ENCODE assay signal across 10 mouse cellular contexts in the genomic region with DNA sequence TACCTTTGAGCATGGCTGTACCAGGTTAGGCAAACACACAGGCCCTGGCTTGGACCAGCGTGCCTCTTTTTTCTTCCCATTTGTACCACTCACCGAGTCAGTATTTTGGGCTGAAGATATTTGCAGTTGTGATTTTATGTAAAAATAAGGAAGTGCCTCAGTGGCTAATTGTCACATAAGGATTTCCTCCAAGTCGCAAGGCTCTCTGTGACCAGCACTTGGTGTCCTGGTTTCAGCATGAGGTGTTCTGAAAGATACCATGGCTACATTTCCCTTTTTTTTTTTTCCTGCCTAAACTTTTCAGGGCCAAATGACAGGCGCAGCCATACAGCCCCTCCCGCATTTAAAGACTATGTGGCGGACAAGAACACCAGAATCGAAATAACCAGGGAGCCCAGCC. TPM values are rescaled to one million over a fixed set of nuclear protein-coding genes. Genes with fewer than 3 reads are reported as not detected.
DNase-seq lines count a peak whose midpoint lies in the region; ATAC-seq lines count a peak whose summit lies in the region.
"Had no signal": no experiment of that assay in that cellular context is flagged by ENCODE, and none has a peak within 500 bp of the region (broad histone marks: within the 10 kb centered on the region; RNA-seq: fewer than 3 reads in every experiment).

No protein-coding gene starts in this region.

- no peak for DNase-seq in heart, adult 8-10 months (ENCODE audit: low spot score)
- no peak for DNase-seq in embryonic facial prominence, embryonic 14.5 days (ENCODE audit: low spot score)
- no peak for DNase-seq in MN1 (ENCODE audit: low spot score)
- DNase-seq in cerebellum, postnatal 36 days: no peak
- DNase-seq in embryo, embryonic 9.5 days (ENCODE audit: extremely low spot score): no peak
- DNase-seq: heart, postnatal 4 days; right cerebral cortex, postnatal 14 days had no signal

- H3K4me1 ChIP-seq in heart, embryonic 13.5 days: peaks cover 6% of the 10 kb centered on the region; the same call in 1 of the 2 replicates
- no peaks in the 10 kb centered on the region for H3K4me1 ChIP-seq in embryonic facial prominence, embryonic 14.5 days (ENCODE audit: control insufficient read depth, insufficient read depth, low read length)
- peaks cover 8% of the 10 kb centered on the region; the same call in 1 of the 2 replicates for H3K4me1 ChIP-seq in intestine, embryonic 15.5 days (replicated peaks)
- H3K4me1 ChIP-seq in midbrain, embryonic 13.5 days (replicated peaks): peaks cover 17% of the 10 kb centered on the region

- H3K36me3 ChIP-seq in heart, embryonic 13.5 days: no peaks in the 10 kb centered on the region
- H3K36me3 ChIP-seq in embryonic facial prominence, embryonic 14.5 days (ENCODE audit: control insufficient read depth, insufficient read depth, low read length): no peaks in the 10 kb centered on the region
- H3K36me3 ChIP-seq in intestine, embryonic 15.5 days: no peaks in the 10 kb centered on the region
- no peaks in the 10 kb centered on the region for H3K36me3 ChIP-seq in midbrain, embryonic 13.5 days

- H3K4me2 ChIP-seq in heart, embryonic 13.5 days: peak overlapping the region; percentile 99
- peak overlapping the region; percentile 84 for H3K4me2 ChIP-seq in embryonic facial prominence, embryonic 14.5 days (ENCODE audit: low read depth, low read length)
- H3K4me2 ChIP-seq in intestine, embryonic 15.5 days (replicated peaks): 0 out of 2 replicates have a peak overlapping the region, but pooled peaks have one; percentile 96
- peak overlapping the region; percentile 90 for H3K4me2 ChIP-seq in midbrain, embryonic 13.5 days (replicated peaks)

- peaks cover 17% of the 10 kb centered on the region for H3K27me3 ChIP-seq in heart, embryonic 13.5 days (replicated peaks)
- no peaks in the 10 kb centered on the region for H3K27me3 ChIP-seq in embryonic facial prominence, embryonic 14.5 days (replicated peaks; ENCODE audit: control insufficient read depth, insufficient read depth, low read length)
- H3K27me3 ChIP-seq in intestine, embryonic 15.5 days (replicated peaks): no peaks in the 10 kb centered on the region
- 0 out of 2 replicates have a peak, but pooled peaks cover 4% of the 10 kb centered on the region for H3K27me3 ChIP-seq in midbrain, embryonic 13.5 days

- WGBS in heart, embryonic 13.5 days: 54% methylated on average over 7 of the region's 7 CpGs
- WGBS in embryonic facial prominence, embryonic 14.5 days: 50% methylated on average over 7 of the region's 7 CpGs
- WGBS in intestine, embryonic 15.5 days: 58% methylated on average over 7 of the region's 7 CpGs
- WGBS in midbrain, embryonic 13.5 days: 61% methylated on average over 7 of the region's 7 CpGs

- no peak for ATAC-seq in heart, embryonic 13.5 days (ENCODE audit: extremely low read depth, insufficient number of reproducible peaks, low FRiP score, low TSS enrichment)
- no peak for ATAC-seq in embryonic facial prominence, embryonic 14.5 days (ENCODE audit: low read depth)
- ATAC-seq in intestine, embryonic 15.5 days: no peak
- no peak for ATAC-seq in midbrain, embryonic 13.5 days

- H3K4me3 ChIP-seq in heart, embryonic 13.5 days: peak overlapping the region; percentile 69
- peak overlapping the region; percentile 49; the same call in 1 of the 2 replicates for H3K4me3 ChIP-seq in embryonic facial prominence, embryonic 14.5 days (ENCODE audit: low read depth, low read length)
- H3K4me3 ChIP-seq in intestine, embryonic 15.5 days (replicated peaks): no peak overlapping the region
- H3K4me3 ChIP-seq in midbrain, embryonic 13.5 days (replicated peaks): peak overlapping the region; percentile 52; the same call in 1 of the 2 replicates

- no peak overlapping the region for H3K27ac ChIP-seq in heart, embryonic 13.5 days (replicated peaks)
- no peak overlapping the region for H3K27ac ChIP-seq in embryonic facial prominence, embryonic 14.5 days (replicated peaks; ENCODE audit: low read depth, low read length)
- H3K27ac ChIP-seq in intestine, embryonic 15.5 days: no peak overlapping the region
- H3K27ac ChIP-seq in midbrain, embryonic 13.5 days: no peak overlapping the region

- H3K9me3 ChIP-seq in heart, embryonic 13.5 days: no peaks in the 10 kb centered on the region
- H3K9me3 ChIP-seq in embryonic facial prominence, embryonic 14.5 days (ENCODE audit: control insufficient read depth, low read length): no peaks in the 10 kb centered on the region
- H3K9me3 ChIP-seq in intestine, embryonic 15.5 days: no peaks in the 10 kb centered on the region
- H3K9me3 ChIP-seq in midbrain, embryonic 13.5 days: no peaks in the 10 kb centered on the region

- no peak overlapping the region for H3K9ac ChIP-seq in heart, embryonic 13.5 days
- H3K9ac ChIP-seq in embryonic facial prominence, embryonic 14.5 days (ENCODE audit: low read depth, low read length): peak overlapping the region; percentile 71; the same call in 1 of the 2 replicates
- H3K9ac ChIP-seq in intestine, embryonic 15.5 days: no peak overlapping the region
- 0 out of 2 replicates have a peak overlapping the region, but pooled peaks have one; percentile 70 for H3K9ac ChIP-seq in midbrain, embryonic 13.5 days (replicated peaks)

RNA-seq across cellular contexts. Expression of gene Rpgrip1, which starts 9.7 kb away (rescaled TPM):
- 37.7 and 38.8 TPM in 2 replicates for polyA plus RNA-seq in heart, embryonic 13.5 days (2015; fragmentation: Nextera tagmentation; extraction: Ambion mirVana)
- under 1 TPM in 3 of 4 experiments, not detected in 1; 0.31 to 0.41 (median 0.37) TPM for total RNA-seq in heart, adult 8-10 months (2022)
- polyA plus RNA-seq in embryonic facial prominence, embryonic 14.5 days (2014; fragmentation: Nextera tagmentation; extraction: Ambion mirVana): 46.7 and 47.0 TPM in 2 replicates
- 60.1 and 62.2 TPM in 2 replicates for polyA plus RNA-seq in intestine, embryonic 15.5 days (2015; fragmentation: Nextera tagmentation; extraction: Ambion mirVana)
- polyA plus RNA-seq in midbrain, embryonic 13.5 days (2015; fragmentation: Nextera tagmentation; extraction: Ambion mirVana): 60.6 and 69.4 TPM in 2 replicates

RNA-seq across cellular contexts. Expression of gene Hnrnpc, which starts 16.3 kb away (rescaled TPM):
- polyA plus RNA-seq in heart, embryonic 13.5 days (2015; fragmentation: Nextera tagmentation; extraction: Ambion mirVana): 340 and 392 TPM in 2 replicates
- total RNA-seq in heart, adult 8-10 months (2022): 100 to 1,000 TPM; 126 to 132 (median 128) TPM
- polyA plus RNA-seq in embryonic facial prominence, embryonic 14.5 days (2014; fragmentation: Nextera tagmentation; extraction: Ambion mirVana): 498 and 515 TPM in 2 replicates
- polyA plus RNA-seq in intestine, embryonic 15.5 days (2015; fragmentation: Nextera tagmentation; extraction: Ambion mirVana): 555 and 601 TPM in 2 replicates
- polyA plus RNA-seq in midbrain, embryonic 13.5 days (2015; fragmentation: Nextera tagmentation; extraction: Ambion mirVana): 705 and 728 TPM in 2 replicates

Comparison
In these comparisons a context has a peak if more than half of its experiments do, and no peak if none do; other contexts are left out.
1. H3K9ac ChIP-seq: peak in embryonic facial prominence, embryonic 14.5 days (single experiment) and midbrain, embryonic 13.5 days (single experiment); none in heart, embryonic 13.5 days (single experiment) and intestine, embryonic 15.5 days (single experiment).
2. Peak in every context shown above with its lines, with median percentiles within 50 percentile points of each other: H3K4me2 ChIP-seq.